Mouse (Mus musculus): ENCODE measurements around the gene Slc22a14. TPM values are rescaled to one million over a fixed set of nuclear protein-coding genes. Genes with fewer than 3 reads are reported as not detected.
"Not testable (repeated sequence)": the region's sequence is repeated elsewhere in the genome, so short reads cannot be mapped to it uniquely, and the experiment has no call there.

Slc22a14 gene
- polyA plus RNA-seq, 1 experiment from 2014 or later = not detected

DNA sequence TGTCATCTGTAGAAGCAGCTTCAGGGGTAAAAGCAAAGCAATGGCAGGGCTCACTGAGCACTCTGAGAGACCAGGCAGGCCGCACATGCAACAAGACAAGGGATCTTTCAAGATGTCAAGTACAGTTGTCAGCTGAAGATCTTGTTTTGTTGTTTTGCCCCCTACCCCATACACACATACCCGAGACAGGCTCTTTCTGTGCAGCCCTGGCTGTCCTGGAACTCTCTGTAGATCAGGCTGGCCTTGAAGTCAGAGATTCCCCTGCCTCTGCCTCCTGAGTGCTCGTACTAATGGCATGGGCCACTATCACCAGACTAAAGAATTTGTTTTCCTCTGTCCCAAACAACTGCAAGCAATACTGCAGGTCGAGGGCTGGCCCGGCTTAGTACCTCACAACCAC, 87.3 kb downstream of the Slc22a14 start:
- WGBS (ENCODE audit: insufficient replicate concordance) = 86% methylated on average over 5 of the region's 5 CpGs
- Histone ChIP-seq H3K4me3 (replicated peaks) (no peak overlapping the region), H3K27me3 (no peaks in the 10 kb centered on the region), H3K9ac (no peak overlapping the region), H3K4me1 (replicated peaks) (peaks cover 12% of the 10 kb centered on the region), H3K36me3 (peaks cover 21% of the 10 kb centered on the region), H3K9me3 (replicated peaks) (no peaks in the 10 kb centered on the region), H3K27ac (no peak overlapping the region), H3K4me2 (no peak overlapping the region)
- ATAC-seq (ENCODE audit: low read depth) (no peak), DNase-seq (no peak)

- Histone ChIP-seq H3K4me1 (replicated peaks) (peaks cover 7% of the 10 kb centered on the region), H3K4me2 (no peak overlapping the region), H3K4me3 (replicated peaks) (no peak overlapping the region), H3K27ac (no peak overlapping the region), H3K9ac (no peak overlapping the region), H3K36me3 (peaks cover 13% of the 10 kb centered on the region), H3K27me3 (no peaks in the 10 kb centered on the region), H3K9me3 (replicated peaks) (no peaks in the 10 kb centered on the region)
- 80% methylated on average over 7 of the region's 7 CpGs for WGBS (ENCODE audit: insufficient replicate concordance)
- ATAC-seq (ENCODE audit: low read depth) (no peak), DNase-seq (no peak)
These were observed 89.0 kb downstream of the Slc22a14 start for GRCm38 (mm10) chr9:119276321-119276720.

GRCm38 (mm10) chr9:119274814-119275213, 90.5 kb downstream of the Slc22a14 start:
- 87% methylated on average over 5 of the region's 5 CpGs for WGBS (ENCODE audit: insufficient replicate concordance)
- H3K4me2 ChIP-seq; H3K9me3 ChIP-seq (replicated peaks); H3K4me3 ChIP-seq (replicated peaks); H3K27me3 ChIP-seq; H3K27ac ChIP-seq; ATAC-seq (ENCODE audit: low read depth); H3K4me1 ChIP-seq (replicated peaks); H3K9ac ChIP-seq; DNase-seq: not testable (repeated sequence)
- peaks cover 13% of the 10 kb centered on the region for H3K36me3 ChIP-seq

GRCm38 (mm10) chr9:119271496-119271895, 93.9 kb downstream of the Slc22a14 start:
- no peaks in the 10 kb centered on the region for H3K27me3 ChIP-seq
- no peak overlapping the region for H3K9ac ChIP-seq
- no peak overlapping the region for H3K27ac ChIP-seq
- no peak overlapping the region for H3K4me2 ChIP-seq
- no peak for DNase-seq
- 74% methylated on average over 4 of the region's 4 CpGs for WGBS (ENCODE audit: insufficient replicate concordance)
- H3K9me3 ChIP-seq (replicated peaks) = no peaks in the 10 kb centered on the region
- H3K36me3 ChIP-seq = peaks cover 30% of the 10 kb centered on the region
- no peak for ATAC-seq (ENCODE audit: low read depth)
- H3K4me3 ChIP-seq (replicated peaks) = no peak overlapping the region
- no peaks in the 10 kb centered on the region for H3K4me1 ChIP-seq (replicated peaks)

GRCm38 (mm10) chr9:119268588-119269145, 96.7 kb downstream of the Slc22a14 start:
- Histone ChIP-seq H3K9ac (no peak overlapping the region), H3K4me2 (no peak overlapping the region), H3K27me3 (no peaks in the 10 kb centered on the region), H3K9me3 (replicated peaks) (no peaks in the 10 kb centered on the region), H3K4me3 (replicated peaks) (no peak overlapping the region), H3K4me1 (replicated peaks) (no peaks in the 10 kb centered on the region), H3K27ac (no peak overlapping the region), H3K36me3 (peaks cover 50% of the 10 kb centered on the region)
- DNase-seq = no peak
- WGBS (ENCODE audit: insufficient replicate concordance) = 82% methylated on average over 11 of the region's 11 CpGs
- no peak for ATAC-seq (ENCODE audit: low read depth)

DNA sequence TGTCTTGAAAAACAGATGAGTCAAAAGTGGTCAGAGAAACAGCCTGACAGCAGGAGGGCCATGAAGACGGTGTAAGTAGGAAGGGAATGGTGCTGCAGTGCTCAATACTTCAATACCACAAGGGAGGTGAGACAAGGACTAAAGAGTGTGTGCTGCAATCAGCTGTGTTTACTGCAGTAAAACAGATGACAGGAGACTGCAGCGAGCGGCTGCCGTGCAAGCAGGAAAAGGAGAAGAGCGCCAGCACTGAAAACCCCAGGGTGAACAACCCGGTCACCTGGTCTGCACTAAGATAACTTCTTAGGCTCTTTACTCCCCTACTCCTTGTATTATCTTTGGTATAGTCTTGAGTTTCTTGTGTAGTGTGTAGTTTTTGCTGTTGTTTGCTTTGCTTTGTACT, 97.2 kb downstream of the Slc22a14 start:
- Histone ChIP-seq H3K9ac (no peak overlapping the region), H3K27ac (no peak overlapping the region), H3K4me3 (replicated peaks) (no peak overlapping the region), H3K4me1 (replicated peaks) (no peaks in the 10 kb centered on the region), H3K4me2 (no peak overlapping the region), H3K36me3 (peaks cover 51% of the 10 kb centered on the region), H3K27me3 (no peaks in the 10 kb centered on the region), H3K9me3 (replicated peaks) (no peaks in the 10 kb centered on the region)
- WGBS (ENCODE audit: insufficient replicate concordance) = 90% methylated on average over 6 of the region's 6 CpGs
- DNase-seq (no peak), ATAC-seq (ENCODE audit: low read depth) (no peak)

DNA sequence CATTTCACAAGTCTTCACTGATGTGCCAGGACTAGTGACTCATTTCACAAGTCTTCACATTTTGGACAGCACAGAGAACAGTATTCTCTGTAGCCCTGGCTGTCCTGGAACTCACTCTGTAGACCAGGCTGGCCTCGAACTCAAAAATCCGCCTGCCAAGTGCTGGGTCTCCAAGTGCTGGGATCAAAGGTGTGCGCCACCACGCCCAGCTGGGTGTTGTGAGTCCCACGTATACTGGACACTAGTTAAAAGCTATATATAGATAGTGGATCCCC, 99.3 kb downstream of the Slc22a14 start:
- not testable (repeated sequence) for H3K27me3 ChIP-seq; H3K4me2 ChIP-seq; DNase-seq; H3K27ac ChIP-seq; H3K4me1 ChIP-seq (replicated peaks); H3K9ac ChIP-seq; H3K9me3 ChIP-seq (replicated peaks); ATAC-seq (ENCODE audit: low read depth); H3K4me3 ChIP-seq (replicated peaks)
- WGBS (ENCODE audit: insufficient replicate concordance) = 91% methylated on average over 5 of the region's 5 CpGs
- H3K36me3 ChIP-seq = peaks cover 62% of the 10 kb centered on the region

GRCm38 (mm10) chr9:119265373-119266120, 99.8 kb downstream of the Slc22a14 start:
- ATAC-seq (ENCODE audit: low read depth); H3K27me3 ChIP-seq; H3K27ac ChIP-seq; H3K4me1 ChIP-seq (replicated peaks); H3K4me3 ChIP-seq (replicated peaks); H3K4me2 ChIP-seq; H3K9me3 ChIP-seq (replicated peaks); H3K9ac ChIP-seq; DNase-seq: not testable (repeated sequence)
- WGBS (ENCODE audit: insufficient replicate concordance) = 72% methylated on average over 1 of the region's 1 CpGs
- peaks cover 62% of the 10 kb centered on the region for H3K36me3 ChIP-seq

GRCm38 (mm10) chr9:119263067-119263466, 102.3 kb downstream of the Slc22a14 start:
- Histone ChIP-seq H3K4me2 (no peak overlapping the region), H3K9me3 (replicated peaks) (no peaks in the 10 kb centered on the region), H3K36me3 (peaks cover 57% of the 10 kb centered on the region), H3K4me1 (replicated peaks) (no peaks in the 10 kb centered on the region), H3K9ac (no peak overlapping the region), H3K27ac (no peak overlapping the region), H3K4me3 (replicated peaks) (no peak overlapping the region), H3K27me3 (no peaks in the 10 kb centered on the region)
- ATAC-seq (ENCODE audit: low read depth) = no peak
- DNase-seq = no peak
- whole genome bisulfite sequencing (ENCODE audit: insufficient replicate concordance) = 75% methylated on average over 4 of the region's 4 CpGs

- Histone ChIP-seq H3K9ac (no peak overlapping the region), H3K27ac (no peak overlapping the region), H3K36me3 (peaks cover 59% of the 10 kb centered on the region), H3K4me1 (replicated peaks) (no peaks in the 10 kb centered on the region), H3K4me3 (replicated peaks) (no peak overlapping the region), H3K9me3 (replicated peaks) (no peaks in the 10 kb centered on the region), H3K27me3 (no peaks in the 10 kb centered on the region), H3K4me2 (no peak overlapping the region)
- no peak for DNase-seq
- 87% methylated on average over 2 of the region's 2 CpGs for WGBS (ENCODE audit: insufficient replicate concordance)
- no peak for ATAC-seq (ENCODE audit: low read depth)
These were observed 104.5 kb downstream of the Slc22a14 start for GRCm38 (mm10) chr9:119260825-119261224.

- Histone ChIP-seq H3K27me3 (no peaks in the 10 kb centered on the region), H3K4me1 (replicated peaks) (no peaks in the 10 kb centered on the region), H3K27ac (no peak overlapping the region), H3K4me2 (no peak overlapping the region), H3K9ac (no peak overlapping the region), H3K4me3 (replicated peaks) (no peak overlapping the region), H3K36me3 (peaks cover 61% of the 10 kb centered on the region), H3K9me3 (replicated peaks) (no peaks in the 10 kb centered on the region)
- DNase-seq = no peak
- no peak for ATAC-seq (ENCODE audit: low read depth)
- 85% methylated on average over 2 of the region's 2 CpGs for WGBS (ENCODE audit: insufficient replicate concordance)
These were observed 106.6 kb downstream of the Slc22a14 start for GRCm38 (mm10) chr9:119258785-119259184.

GRCm38 (mm10) chr9:119258128-119258527, 107.2 kb downstream of the Slc22a14 start:
- 76% methylated on average over 5 of the region's 5 CpGs for WGBS (ENCODE audit: insufficient replicate concordance)
- Histone ChIP-seq H3K36me3 (peaks cover 63% of the 10 kb centered on the region), H3K4me1 (replicated peaks) (no peaks in the 10 kb centered on the region), H3K9me3 (replicated peaks) (no peaks in the 10 kb centered on the region), H3K4me2 (no peak overlapping the region), H3K4me3 (replicated peaks) (no peak overlapping the region), H3K27me3 (no peaks in the 10 kb centered on the region), H3K27ac (no peak overlapping the region), H3K9ac (no peak overlapping the region)
- ATAC-seq (ENCODE audit: low read depth) = no peak
- DNase-seq = no peak

Measured in liver, embryonic 13.5 days (tissue).